Mouse (Mus musculus) CH12.LX (cell line): ENCODE data around the gene Ceacam2. TPM values are rescaled to one million over a fixed set of nuclear protein-coding genes. Genes with fewer than 3 reads are reported as not detected.
"Not testable (repeated sequence)": the region's sequence is repeated elsewhere in the genome, so short reads cannot be mapped to it uniquely, and the experiment has no call there.

Source experiments
- DNase-seq: peaks from one replicate; pipeline ENCODE4 v3.0.0-alpha.2; 2013; ENCODE audit errors: extremely low read depth
- H3K27ac ChIP-seq: 2 replicates; pipeline ENCODE4 v1.5.1; 2012; ENCODE audit warnings: low read depth, mild to moderate bottlenecking, control low read depth, moderate library complexity; ENCODE audit not compliant: insufficient read depth
- H3K27me3 ChIP-seq: replicated peaks from 2 replicates; pipeline ENCODE3; 2012; ENCODE audit warnings: inconsistent platforms
- H3K36me3 ChIP-seq, 2 experiments: replicated peaks in 1 of 2; 2 replicates each; pipeline versions ENCODE3 to v1.6.1; 2012; ENCODE audit warnings: inconsistent platforms in 1 of 2, low read length in 1 of 2, mild to moderate bottlenecking in 1 of 2, mixed read lengths in 1 of 2, moderate library complexity in 1 of 2; ENCODE audit not compliant: control insufficient read depth in 1 of 2, insufficient read depth in 1 of 2
- H3K4me1 ChIP-seq, 2 experiments: 2 replicates each; pipeline ENCODE4 v1.6.1; 2012; ENCODE audit warnings: inconsistent platforms in 1 of 2, moderate library complexity in 1 of 2; ENCODE audit not compliant: insufficient read depth in 2 of 2, control insufficient read depth in 1 of 2
- H3K4me2 ChIP-seq: 2 replicates; pipeline ENCODE4 v1.6.1; 2012; ENCODE audit warnings: low read depth, mild to moderate bottlenecking, control low read depth; ENCODE audit not compliant: poor library complexity, insufficient read depth, severe bottlenecking
- H3K4me3 ChIP-seq, 3 experiments: fragments of 150-350 bp in 1 of 3; sonication (generic) in 1 of 3; replicated peaks in 1 of 3; 2 replicates each; pipeline versions ENCODE3 to v1.5.1; 2011 to 2012; ENCODE audit warnings: low read depth in 2 of 3, low read length in 2 of 3, mild to moderate bottlenecking in 2 of 3, moderate library complexity in 2 of 3, control low read depth in 1 of 3, improper control_type of control experiment in 1 of 3, inconsistent platforms in 1 of 3, mixed read lengths in 1 of 3; ENCODE audit not compliant: poor library complexity in 1 of 3
- H3K79me2 ChIP-seq: replicated peaks from 2 replicates; pipeline ENCODE4 v1.6.1; 2012; ENCODE audit warnings: mild to moderate bottlenecking, moderate library complexity; ENCODE audit not compliant: control insufficient read depth, poor library complexity, insufficient read depth, severe bottlenecking; ENCODE audit errors: extremely low read depth
- H3K9ac ChIP-seq: 2 replicates; pipeline ENCODE4 v1.6.1; 2012; ENCODE audit warnings: low read depth, mild to moderate bottlenecking, control low read depth, moderate library complexity; ENCODE audit not compliant: insufficient read depth
- H3K9me3 ChIP-seq: replicated peaks from 2 replicates; pipeline ENCODE3; 2012; ENCODE audit warnings: low read length, inconsistent platforms, mixed read lengths
- CTCF ChIP-seq, 2 experiments: IDR thresholded peaks in 1 of 2; conservative IDR thresholded peaks in 1 of 2; 2 replicates each; pipeline ENCODE4 v1.5.1; 2011 to 2012; ENCODE audit warnings: low read depth in 2 of 2, low read length in 2 of 2, improper control_type of control experiment in 1 of 2, inconsistent platforms in 1 of 2, mild to moderate bottlenecking in 1 of 2, moderate library complexity in 1 of 2
- IRF4 ChIP-seq: IDR thresholded peaks from 2 replicates; pipeline ENCODE4 v1.6.1; 2014; ENCODE audit warnings: low read depth, mild to moderate bottlenecking, inconsistent platforms, low read length, improper control_type of control experiment
- JUN ChIP-seq: IDR thresholded peaks from 2 replicates; pipeline ENCODE4 v1.6.1; 2011; ENCODE audit warnings: low read depth, mild to moderate bottlenecking, low read length, improper control_type of control experiment, moderate library complexity; ENCODE audit not compliant: insufficient read depth
- MAFK ChIP-seq: IDR thresholded peaks from 2 replicates; pipeline ENCODE4 v1.6.1; 2011; ENCODE audit warnings: low read length, improper control_type of control experiment; ENCODE audit not compliant: insufficient replicate concordance
- NRF1 ChIP-seq: IDR thresholded peaks from 2 replicates; pipeline ENCODE4 v1.6.1; 2014; ENCODE audit warnings: low read depth, mild to moderate bottlenecking, inconsistent platforms, low read length, improper control_type of control experiment, moderate library complexity
- PAX5 ChIP-seq: IDR thresholded peaks from 2 replicates; pipeline ENCODE4 v1.6.1; 2012; ENCODE audit warnings: low read length, inconsistent platforms, mixed read lengths
- POLR2A ChIP-seq: IDR thresholded peaks from 2 replicates; pipeline ENCODE4 v1.6.1; 2011; ENCODE audit warnings: low read depth, mild to moderate bottlenecking, improper control_type of control experiment, low read length
- UBTF ChIP-seq: IDR thresholded peaks from 2 replicates; pipeline ENCODE4 v1.6.1; 2012; ENCODE audit warnings: low read depth, mild to moderate bottlenecking, inconsistent platforms, low read length, improper control_type of control experiment, moderate library complexity
- USF1 ChIP-seq: IDR thresholded peaks from 2 replicates; pipeline ENCODE4 v1.6.1; 2014; ENCODE audit warnings: low read depth, mild to moderate bottlenecking, inconsistent platforms, low read length, improper control_type of control experiment
- USF2 ChIP-seq: conservative IDR thresholded peaks from 2 replicates; pipeline ENCODE4 v1.6.1; 2011; ENCODE audit warnings: low read depth, low read length, improper control_type of control experiment
- dilution Hi-C: fragments of 300-500 bp; cut with MboI; formaldehyde crosslinking; loops from 2 replicates; pipeline ENCODE4 v1.14.3; 2020; ENCODE audit warnings: low sequenced_read_pairs; ENCODE audit not compliant: extremely low pct_unique_long_range_greater_than_20kb, extremely low pct_ligation_motif_present
- in situ Hi-C: fragments of 300-500 bp; cut with MboI; formaldehyde crosslinking; loops from 3 replicates; pipeline ENCODE4 v1.14.3; 2019; ENCODE audit warnings: low sequenced_read_pairs, low pct_ligation_motif_present, low pct_unique_long_range_greater_than_20kb, mixed read lengths
- polyA plus RNA-seq: library from polyadenylated mRNA; unstranded; fragments of >175 nt; gene quantifications from 2 replicates; pipeline ENCODE4 v1.2.1, GENCODE M21; 2012; ENCODE audit warnings: low read depth; ENCODE audit not compliant: insufficient read length
- total RNA-seq, 2 experiments: library from RNA; depleted of rRNA; stranded (reverse); fragments of 300-350 nt in 1 of 2; fragments of >200 nt in 1 of 2; gene quantifications; 2 replicates each; pipeline ENCODE4 v1.2.3; 2012 to 2014

Ceacam2 gene
- total and polyA plus RNA-seq, 3 experiments: 0.64 TPM; not detected in 2

DNA sequence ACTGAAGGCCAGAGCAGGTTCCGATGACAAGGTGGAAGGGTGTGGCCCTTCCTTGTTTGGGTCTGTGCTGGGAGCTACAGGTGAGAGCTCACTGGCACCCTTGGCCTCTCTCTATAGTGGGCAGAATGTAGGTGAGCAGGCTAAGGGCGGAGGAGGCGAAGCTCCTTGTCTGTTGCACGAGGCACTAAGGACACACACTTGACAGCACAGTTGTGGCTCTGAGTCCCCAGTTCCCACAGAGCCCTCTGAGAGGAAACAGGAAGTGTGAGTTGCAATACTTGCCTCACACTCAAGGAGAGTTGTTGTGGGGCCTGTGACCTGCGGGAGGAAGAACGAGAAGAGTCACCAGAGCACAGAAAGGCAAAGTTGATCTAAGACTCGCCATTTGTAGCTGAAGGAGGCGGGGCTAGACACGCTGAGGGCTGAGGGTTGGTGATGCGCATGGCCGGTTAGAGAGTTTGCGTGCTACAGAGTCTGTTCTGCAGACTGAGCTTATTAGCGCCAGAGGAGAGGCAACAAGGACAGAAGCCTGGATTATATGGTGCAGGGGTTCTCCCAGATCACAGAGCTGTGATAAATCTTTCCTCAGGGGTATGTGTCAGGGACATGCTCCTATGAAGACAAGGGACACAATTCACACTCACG lies 37.3 kb upstream of the Ceacam2 start:
- H3K9ac ChIP-seq, H3K79me2 ChIP-seq, H3K36me3 ChIP-seq, H3K9me3 ChIP-seq, H3K27me3 ChIP-seq, dilution Hi-C loops, H3K4me3 ChIP-seq, H3K27ac ChIP-seq, in situ Hi-C loops: not testable (repeated sequence)
- 0 out of 2 replicates have a peak overlapping the region, but pooled peaks have one; percentile 15 for H3K4me2 ChIP-seq
- DNase-seq: peak; percentile 38
- H3K4me1 ChIP-seq: peaks cover 5 to 25% of the 10 kb centered on the region in 2 experiments

GRCm38 (mm10) chr7:25576308-25576707 lies 36.7 kb upstream of the Ceacam2 start:
- H3K27me3 ChIP-seq, H3K9ac ChIP-seq, H3K36me3 ChIP-seq, DNase-seq, H3K79me2 ChIP-seq, dilution Hi-C loops, H3K4me3 ChIP-seq, H3K4me2 ChIP-seq, H3K27ac ChIP-seq, in situ Hi-C loops, H3K9me3 ChIP-seq: not testable (repeated sequence)
- H3K4me1 ChIP-seq: peaks cover 5 to 25% of the 10 kb centered on the region in 2 experiments

GRCm38 (mm10) chr7:25575870-25576269 lies 36.2 kb upstream of the Ceacam2 start:
- Histone ChIP-seq H3K79me2 (no peaks in the 10 kb centered on the region), H3K9ac (no peak overlapping the region), H3K27ac (no peak overlapping the region), H3K27me3 (peaks cover 2% of the 10 kb centered on the region), H3K4me2 (no peak overlapping the region), H3K36me3 (no peaks in the 10 kb centered on the region), H3K4me3 (no peak overlapping the region), H3K9me3 (peaks cover 4% of the 10 kb centered on the region), H3K4me1 (peaks cover 5 to 25% of the 10 kb centered on the region in 2 experiments)
- no peak for DNase-seq
- TF ChIP-seq MAFK (no peak), USF2 (no peak), JUN (no peak), UBTF (no peak), PAX5 (no peak), IRF4 (no peak), CTCF (conservative IDR thresholded peaks at IDR 0.05 in 1 of 2, IDR thresholded peaks at IDR 0.05 in 1 of 2; ENCODE audit: low read depth in 2 of 2, low read length in 2 of 2) (no peak), POLR2A (no peak), NRF1 (no peak), USF1 (no peak)
- in situ Hi-C loops (no loop called here), dilution Hi-C loops (no loop called here)
